Mouse (Mus musculus): ENCODE data around the gene Dennd1a.

Gene Dennd1a

DNA sequence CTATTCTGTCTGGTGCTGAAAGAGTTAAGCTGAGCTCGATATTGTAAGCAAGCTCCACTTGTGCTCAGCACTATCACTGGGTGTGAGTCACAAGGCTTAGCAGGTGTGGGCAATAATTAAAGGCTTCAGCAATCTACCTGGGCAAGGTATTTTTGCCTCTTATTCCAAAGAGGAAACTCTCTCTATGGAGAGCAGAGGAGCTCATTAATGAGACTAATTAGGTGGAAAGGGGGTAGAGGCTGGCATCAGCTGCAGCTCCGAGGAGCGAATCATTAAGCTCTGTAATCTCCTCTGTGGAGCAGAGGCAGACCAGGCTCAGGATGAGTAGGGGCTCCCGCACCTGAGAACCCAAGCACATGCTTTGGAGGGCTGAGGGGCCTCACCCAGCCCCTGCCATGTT lies 407.5 kb downstream of the Dennd1a start:
- in situ Hi-C loops (cut with MboI; ENCODE audit: low pct_unique_long_range_greater_than_20kb in 1 of 2, low sequenced_read_pairs in 2 of 2, unreplicated experiment in 1 of 2): no loop called here

DNA sequence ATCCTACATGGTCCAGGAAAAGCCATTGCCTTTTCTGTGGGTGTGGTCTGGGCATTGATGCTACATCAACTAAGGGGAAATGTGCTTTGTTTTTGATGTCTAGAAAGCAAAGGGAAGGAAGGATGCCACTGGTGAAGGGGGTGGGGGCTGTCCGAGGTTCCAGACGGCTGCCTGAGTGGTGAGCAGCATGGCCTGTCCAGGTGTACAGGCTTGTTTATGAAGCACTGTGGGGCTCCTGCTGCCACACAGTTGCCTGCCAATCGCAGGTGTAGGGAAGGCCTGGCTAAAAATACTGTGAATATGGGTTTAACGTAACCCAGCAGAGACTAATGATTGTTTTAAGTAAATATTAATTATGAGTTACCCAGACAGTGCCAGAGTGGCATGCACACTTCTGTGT lies 414.4 kb downstream of the Dennd1a start:
- in situ Hi-C loops (cut with MboI; ENCODE audit: low pct_unique_long_range_greater_than_20kb in 1 of 2, low sequenced_read_pairs in 2 of 2, unreplicated experiment in 1 of 2): no loop called here

GRCm38 (mm10) chr2:37869628-37870027 lies 417.6 kb downstream of the Dennd1a start:
- in situ Hi-C loops (cut with MboI; ENCODE audit: low pct_unique_long_range_greater_than_20kb in 1 of 2, low sequenced_read_pairs in 2 of 2, unreplicated experiment in 1 of 2): no loop called here

DNA sequence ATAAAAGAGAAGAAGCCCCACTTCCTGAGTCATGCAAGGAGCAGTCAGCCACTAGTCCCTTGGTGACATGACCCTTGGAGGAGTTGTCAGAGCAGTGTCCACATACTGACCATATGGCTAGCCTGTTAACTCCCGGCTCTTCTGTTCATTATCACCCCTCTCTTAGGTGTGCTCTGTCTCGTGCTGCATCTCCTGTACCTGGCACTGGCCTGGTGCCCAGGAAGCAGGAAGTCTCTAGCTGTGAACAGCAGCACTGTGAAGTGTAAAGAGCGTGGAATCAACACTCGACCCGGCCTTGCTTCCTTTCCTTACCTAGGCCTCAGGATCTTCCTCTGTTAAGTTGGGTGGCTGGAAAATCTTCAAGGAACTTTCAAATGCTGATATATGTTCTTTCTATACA lies 419.8 kb downstream of the Dennd1a start:
- in situ Hi-C loops (cut with MboI; ENCODE audit: low pct_unique_long_range_greater_than_20kb in 1 of 2, low sequenced_read_pairs in 2 of 2, unreplicated experiment in 1 of 2): no loop called here

GRCm38 (mm10) chr2:37857472-37857871 lies 429.7 kb downstream of the Dennd1a start:
- in situ Hi-C loops (cut with MboI; ENCODE audit: low pct_unique_long_range_greater_than_20kb in 1 of 2, low sequenced_read_pairs in 2 of 2, unreplicated experiment in 1 of 2): no loop called here

DNA sequence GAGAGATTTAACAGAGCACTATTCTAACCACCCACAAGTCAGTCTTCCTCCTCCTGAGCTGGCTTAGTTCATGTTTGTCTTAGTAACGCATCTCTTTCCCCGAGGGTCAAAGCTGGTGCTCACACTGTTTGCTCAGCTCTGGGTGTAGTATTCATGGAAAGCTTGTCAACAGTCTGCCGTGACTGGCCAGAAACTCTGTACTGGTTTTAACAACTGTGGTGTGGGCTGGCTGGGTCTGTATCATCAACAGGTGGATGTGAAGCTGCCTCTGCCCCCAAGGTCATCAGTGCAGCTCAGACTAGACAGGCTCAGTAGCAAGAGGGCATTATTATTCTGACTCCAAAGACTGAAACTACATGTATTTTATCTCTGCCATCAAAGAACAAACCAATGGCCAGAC lies 430.2 kb downstream of the Dennd1a start:
- in situ Hi-C loops (cut with MboI; ENCODE audit: low pct_unique_long_range_greater_than_20kb in 1 of 2, low sequenced_read_pairs in 2 of 2, unreplicated experiment in 1 of 2): no loop called here

- in situ Hi-C loops (cut with MboI; ENCODE audit: low pct_unique_long_range_greater_than_20kb in 1 of 2, low sequenced_read_pairs in 2 of 2, unreplicated experiment in 1 of 2): no loop called here
Observed at GRCm38 (mm10) chr2:37855226-37855625, 432.0 kb downstream of the Dennd1a start.

DNA sequence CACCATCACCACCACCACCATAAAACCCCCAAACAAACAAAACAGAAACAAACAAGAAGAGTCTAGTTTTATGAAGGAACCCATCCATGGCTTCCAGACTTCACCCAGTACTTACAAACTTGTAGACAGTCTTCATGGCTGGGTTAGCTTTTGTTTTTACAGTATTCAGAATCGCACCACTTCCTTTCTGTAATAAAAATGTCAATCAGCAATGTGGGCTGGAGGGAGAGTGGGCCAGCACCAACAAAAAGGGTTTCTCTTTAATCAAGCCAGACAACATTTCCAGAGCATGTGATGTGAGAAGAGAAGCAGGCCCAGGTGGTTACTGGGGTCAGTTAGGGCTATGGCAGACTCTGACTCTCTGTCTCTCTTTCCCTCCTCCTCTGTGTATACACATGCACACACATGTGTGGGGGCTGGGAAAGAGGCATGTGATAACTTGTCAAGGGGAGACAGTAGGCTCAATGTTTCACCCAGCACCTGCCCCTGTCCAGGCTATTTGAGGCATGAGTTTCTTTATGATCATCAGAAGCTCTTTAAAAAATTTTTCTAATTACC lies 433.2 kb downstream of the Dennd1a start:
- in situ Hi-C loops (cut with MboI; ENCODE audit: low pct_unique_long_range_greater_than_20kb in 1 of 2, low sequenced_read_pairs in 2 of 2, unreplicated experiment in 1 of 2): no loop called here

- in situ Hi-C loops (cut with MboI; ENCODE audit: low pct_unique_long_range_greater_than_20kb in 1 of 2, low sequenced_read_pairs in 2 of 2, unreplicated experiment in 1 of 2): no loop called here
Observed at GRCm38 (mm10) chr2:37850626-37851025, 436.6 kb downstream of the Dennd1a start.

- in situ Hi-C loops (cut with MboI; ENCODE audit: low pct_unique_long_range_greater_than_20kb in 1 of 2, low sequenced_read_pairs in 2 of 2, unreplicated experiment in 1 of 2): no loop called here
Observed at GRCm38 (mm10) chr2:37849357-37849756, 437.8 kb downstream of the Dennd1a start.

DNA sequence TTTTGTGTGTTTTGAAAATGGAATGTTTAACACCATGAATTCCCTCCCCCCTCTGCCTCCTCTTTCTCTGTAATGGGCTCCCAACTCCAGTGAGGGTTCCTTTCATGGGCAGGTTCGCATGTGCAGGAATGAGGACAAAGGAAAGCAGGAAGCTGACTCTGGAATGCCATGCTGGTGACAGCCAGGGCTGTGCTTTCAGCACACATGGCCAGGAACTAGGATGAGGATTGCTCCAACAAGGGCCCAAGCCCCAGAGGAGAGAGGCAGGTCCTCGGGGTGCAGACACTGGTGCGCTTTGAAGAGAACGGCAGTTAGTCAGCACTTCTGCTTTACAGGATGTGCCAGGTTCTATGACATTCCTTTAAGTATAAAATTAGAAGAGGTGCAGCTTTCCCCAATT lies 444.5 kb downstream of the Dennd1a start:
- in situ Hi-C loops (cut with MboI; ENCODE audit: low pct_unique_long_range_greater_than_20kb in 1 of 2, low sequenced_read_pairs in 2 of 2, unreplicated experiment in 1 of 2): no loop called here

- in situ Hi-C loops (cut with MboI; ENCODE audit: low pct_unique_long_range_greater_than_20kb in 1 of 2, low sequenced_read_pairs in 2 of 2, unreplicated experiment in 1 of 2): no loop called here
Observed at GRCm38 (mm10) chr2:37842151-37842569, 445.0 kb downstream of the Dennd1a start.

DNA sequence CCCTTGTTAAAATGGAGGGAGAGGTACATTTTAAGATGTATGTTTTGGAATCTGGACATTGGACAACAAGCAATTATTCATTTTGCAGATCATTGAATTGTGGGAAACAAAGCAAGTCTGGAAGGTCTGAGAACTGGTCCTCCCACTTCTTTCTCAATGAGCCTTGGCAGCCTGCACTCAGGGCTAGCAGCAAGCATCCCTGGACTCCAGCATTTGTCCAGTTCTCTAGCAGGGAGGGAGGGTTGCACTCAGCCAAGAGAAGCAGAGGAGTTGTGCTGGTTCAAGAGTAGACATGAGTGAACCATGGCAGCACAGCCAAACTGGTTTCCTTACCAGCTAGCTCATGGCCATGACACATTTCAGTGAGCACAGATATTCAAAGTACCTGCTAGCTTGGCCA lies 447.3 kb downstream of the Dennd1a start:
- in situ Hi-C loops (cut with MboI; ENCODE audit: low pct_unique_long_range_greater_than_20kb in 1 of 2, low sequenced_read_pairs in 2 of 2, unreplicated experiment in 1 of 2): no loop called here

DNA sequence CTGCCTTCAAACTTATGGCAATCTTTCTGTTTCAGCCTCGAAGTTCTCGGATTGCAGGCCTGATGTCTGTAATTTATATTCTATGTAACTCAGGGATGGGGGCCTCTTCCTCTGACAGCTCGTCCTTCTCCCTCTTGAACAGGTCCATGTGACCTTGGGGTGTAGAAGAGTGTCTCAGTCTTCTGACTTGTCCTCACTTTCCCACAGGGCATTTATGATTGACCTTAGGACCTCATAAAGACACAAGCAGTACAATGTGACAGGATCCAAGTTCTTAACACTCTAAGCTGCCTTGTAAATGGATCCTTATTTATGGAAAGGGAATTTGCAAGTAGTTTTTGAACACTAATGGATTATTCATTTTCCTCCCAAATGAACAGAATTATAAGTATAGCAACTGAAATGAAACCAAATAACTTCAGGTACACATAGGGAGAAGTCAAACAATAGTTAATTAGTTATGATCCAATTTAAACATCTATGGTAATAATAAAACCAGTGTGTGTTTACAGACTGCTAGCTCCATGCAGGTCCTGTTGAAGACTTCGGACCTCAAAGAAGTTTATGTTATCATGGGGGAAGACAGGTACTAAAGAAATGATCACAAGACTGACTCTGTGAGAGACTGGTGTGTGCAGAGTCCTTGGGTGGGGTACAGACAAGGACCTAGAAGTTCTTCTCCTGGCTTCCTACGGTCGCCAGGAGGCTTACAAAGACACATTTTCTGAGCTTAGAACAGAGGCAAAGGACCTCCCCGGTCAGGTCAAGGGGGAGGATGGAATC lies 448.8 kb downstream of the Dennd1a start:
- in situ Hi-C loops (cut with MboI; ENCODE audit: low pct_unique_long_range_greater_than_20kb in 1 of 2, low sequenced_read_pairs in 2 of 2, unreplicated experiment in 1 of 2): no loop called here

DNA sequence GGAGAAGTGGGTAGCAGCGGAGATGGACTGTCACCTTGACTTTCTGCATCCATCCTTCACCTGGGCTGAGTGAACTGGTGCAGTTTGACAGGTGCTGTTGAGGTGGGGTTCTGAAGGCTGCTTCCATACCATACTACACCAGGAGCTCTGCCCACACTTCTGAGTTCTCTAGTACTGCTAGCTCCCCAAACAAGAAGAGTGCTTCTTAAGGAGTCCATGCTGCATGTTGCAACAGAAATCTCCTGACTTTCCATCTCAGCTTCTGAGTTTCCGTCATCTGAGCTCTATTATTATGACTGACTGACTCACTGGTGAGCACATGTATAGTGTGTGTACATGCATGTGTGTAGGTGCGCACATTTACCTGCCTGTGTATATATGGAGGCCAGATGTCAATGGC lies 449.6 kb downstream of the Dennd1a start:
- in situ Hi-C loops (cut with MboI; ENCODE audit: low pct_unique_long_range_greater_than_20kb in 1 of 2, low sequenced_read_pairs in 2 of 2, unreplicated experiment in 1 of 2): no loop called here

DNA sequence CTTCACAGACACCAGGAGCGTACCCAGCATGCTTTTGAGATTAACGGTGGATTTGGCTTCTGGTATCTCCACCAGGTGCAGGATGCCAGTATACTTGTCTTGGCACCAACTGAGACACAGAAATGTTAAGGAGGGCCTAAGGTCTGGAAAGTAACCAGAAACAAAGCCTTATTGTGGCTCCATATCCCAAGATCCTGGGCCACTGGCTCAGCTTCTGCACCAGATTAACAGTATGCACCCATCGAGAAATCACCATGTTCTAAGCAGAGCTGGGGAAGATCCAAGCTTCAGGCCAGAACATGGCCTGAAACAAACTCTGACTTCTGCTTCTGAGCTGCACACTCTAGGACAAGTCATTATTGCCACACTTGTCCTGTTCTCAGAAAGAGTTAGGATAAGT lies 450.3 kb downstream of the Dennd1a start:
- in situ Hi-C loops (cut with MboI; ENCODE audit: low pct_unique_long_range_greater_than_20kb in 1 of 2, low sequenced_read_pairs in 2 of 2, unreplicated experiment in 1 of 2): no loop called here

- in situ Hi-C loops (cut with MboI; ENCODE audit: low pct_unique_long_range_greater_than_20kb in 1 of 2, low sequenced_read_pairs in 2 of 2, unreplicated experiment in 1 of 2): no loop called here
Observed at GRCm38 (mm10) chr2:37832253-37832652, 454.9 kb downstream of the Dennd1a start.

DNA sequence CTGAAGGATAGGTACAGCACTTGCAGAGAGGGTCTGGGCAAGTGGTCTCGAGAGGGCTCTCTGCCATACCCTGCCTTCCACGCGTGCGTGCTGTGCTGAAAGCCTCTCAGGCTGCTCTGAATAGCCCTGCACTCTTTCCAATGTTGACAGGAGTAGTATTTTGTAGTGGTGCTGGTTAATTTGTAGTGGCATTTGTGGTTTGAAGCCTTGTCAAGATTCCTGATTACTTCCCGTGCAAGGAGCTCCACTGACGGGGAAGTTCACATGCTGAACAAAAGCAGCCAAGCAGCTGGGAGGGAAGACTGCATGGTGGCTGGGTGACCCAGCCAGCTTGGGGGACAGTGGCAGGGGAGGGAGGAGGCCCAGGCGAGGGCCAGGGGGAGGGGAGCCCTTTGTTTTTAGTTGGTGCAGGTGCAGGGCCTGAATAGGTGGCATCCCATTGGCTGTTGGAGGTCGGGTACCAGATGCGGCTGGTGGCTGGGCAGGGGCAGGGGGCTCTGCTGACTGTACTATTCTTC lies 457.4 kb downstream of the Dennd1a start:
- in situ Hi-C loops (cut with MboI; ENCODE audit: low pct_unique_long_range_greater_than_20kb in 1 of 2, low sequenced_read_pairs in 2 of 2, unreplicated experiment in 1 of 2): no loop called here

DNA sequence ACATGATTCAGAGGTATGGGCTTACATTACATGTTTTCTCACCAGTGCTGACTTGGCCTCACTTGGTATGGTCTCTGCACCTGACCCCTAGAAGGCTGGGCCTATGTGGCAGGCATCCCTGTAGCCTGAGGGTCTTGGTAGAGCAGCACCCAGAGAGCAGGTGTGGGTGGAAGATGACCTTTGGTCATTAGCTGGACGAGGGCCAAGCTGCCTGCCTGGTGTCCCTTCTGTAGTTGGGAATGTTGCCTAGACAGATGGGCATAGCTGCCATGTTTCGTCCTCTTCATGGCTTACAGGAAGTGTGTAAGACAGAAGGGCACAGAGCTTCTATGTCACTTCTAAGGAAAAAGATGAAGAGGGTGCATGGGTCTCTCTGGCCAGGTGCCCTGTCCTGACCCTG lies 463.4 kb downstream of the Dennd1a start:
- in situ Hi-C loops (cut with MboI; ENCODE audit: low pct_unique_long_range_greater_than_20kb in 1 of 2, low sequenced_read_pairs in 2 of 2, unreplicated experiment in 1 of 2): no loop called here

DNA sequence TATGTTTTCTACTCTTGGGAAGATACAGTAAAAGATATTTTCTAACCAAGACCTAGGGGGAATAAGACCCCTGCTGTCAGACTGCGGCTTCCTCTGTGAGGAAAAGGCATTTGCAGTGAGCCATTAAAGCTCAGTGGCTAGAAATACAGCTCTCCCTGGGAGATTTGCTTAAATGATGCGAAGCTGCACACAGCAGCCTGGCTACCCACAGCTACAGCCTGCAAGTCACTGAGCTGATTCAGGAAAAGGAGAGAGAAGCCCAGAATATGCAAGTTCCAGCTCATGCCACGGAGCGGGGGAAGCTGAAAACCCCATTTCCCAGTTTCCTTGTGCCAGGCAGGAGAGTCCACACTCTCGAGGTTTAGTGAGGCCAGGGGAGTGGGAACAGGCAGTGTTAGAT lies 465.1 kb downstream of the Dennd1a start:
- in situ Hi-C loops (cut with MboI; ENCODE audit: low pct_unique_long_range_greater_than_20kb in 1 of 2, low sequenced_read_pairs in 2 of 2, unreplicated experiment in 1 of 2): no loop called here

All from mouse embryonic stem cell (cell line).